Mouse (Mus musculus): Measurements from ENCODE around the gene BC016579. TPM values are rescaled to one million over a fixed set of nuclear protein-coding genes. Genes with fewer than 3 reads are reported as not detected.

Gene BC016579
- polyA plus RNA-seq, 1 experiment from 2014 or later: 5.5 TPM

- H3K4me2 ChIP-seq (replicated peaks; ENCODE audit: low read depth): no peak overlapping the region
- no peaks in the 10 kb centered on the region for H3K27me3 ChIP-seq (replicated peaks; ENCODE audit: control insufficient read depth, insufficient read depth, low read length)
- ATAC-seq: no peak
- no peaks in the 10 kb centered on the region for H3K36me3 ChIP-seq (ENCODE audit: control insufficient read depth, insufficient read depth)
- no peak overlapping the region for H3K27ac ChIP-seq (ENCODE audit: low read depth, low read length)
- TF ChIP-seq CTCF (IDR thresholded peaks at IDR 0.05; ENCODE audit: low read depth): no peak
- WGBS: 63% methylated on average over 2 of the region's 2 CpGs
- H3K4me3 ChIP-seq (ENCODE audit: low read depth, low read length): no peak overlapping the region
- no peaks in the 10 kb centered on the region for H3K9me3 ChIP-seq (ENCODE audit: control insufficient read depth)
- peaks cover 2% of the 10 kb centered on the region; the same call in 1 of the 2 replicates for H3K4me1 ChIP-seq (replicated peaks; ENCODE audit: control insufficient read depth, insufficient read depth, low read length)
- H3K9ac ChIP-seq (ENCODE audit: low read depth, low read length): no peak overlapping the region
These were observed 12.3 kb upstream of the BC016579 start for GRCm38 (mm10) chr16:45666136-45666535.

- Histone ChIP-seq H3K27ac (ENCODE audit: low read depth, low read length) (no peak overlapping the region), H3K4me2 (replicated peaks; ENCODE audit: low read depth) (no peak overlapping the region), H3K27me3 (replicated peaks; ENCODE audit: control insufficient read depth, insufficient read depth, low read length) (no peaks in the 10 kb centered on the region), H3K36me3 (ENCODE audit: control insufficient read depth, insufficient read depth) (no peaks in the 10 kb centered on the region), H3K9me3 (ENCODE audit: control insufficient read depth) (no peaks in the 10 kb centered on the region), H3K4me3 (ENCODE audit: low read depth, low read length) (no peak overlapping the region), H3K4me1 (replicated peaks; ENCODE audit: control insufficient read depth, insufficient read depth, low read length) (no peaks in the 10 kb centered on the region), H3K9ac (ENCODE audit: low read depth, low read length) (no peak overlapping the region)
- TF ChIP-seq CTCF (IDR thresholded peaks at IDR 0.05; ENCODE audit: low read depth): no peak
- ATAC-seq: no peak
These were observed 8.5 kb upstream of the BC016579 start for GRCm38 (mm10) chr16:45662381-45662780.

- H3K9me3 ChIP-seq (ENCODE audit: control insufficient read depth): no peaks in the 10 kb centered on the region
- whole genome bisulfite sequencing: 87% methylated on average over 4 of the region's 4 CpGs
- H3K4me1 ChIP-seq (replicated peaks; ENCODE audit: control insufficient read depth, insufficient read depth, low read length): no peaks in the 10 kb centered on the region
- H3K36me3 ChIP-seq (ENCODE audit: control insufficient read depth, insufficient read depth): no peaks in the 10 kb centered on the region
- H3K4me2 ChIP-seq (replicated peaks; ENCODE audit: low read depth): no peak overlapping the region
- no peak overlapping the region for H3K9ac ChIP-seq (ENCODE audit: low read depth, low read length)
- H3K27me3 ChIP-seq (replicated peaks; ENCODE audit: control insufficient read depth, insufficient read depth, low read length): no peaks in the 10 kb centered on the region
- H3K4me3 ChIP-seq (ENCODE audit: low read depth, low read length): no peak overlapping the region
- TF ChIP-seq CTCF (IDR thresholded peaks at IDR 0.05; ENCODE audit: low read depth): no peak
- ATAC-seq: no peak
- H3K27ac ChIP-seq (ENCODE audit: low read depth, low read length): no peak overlapping the region
These were observed 5.7 kb upstream of the BC016579 start for GRCm38 (mm10) chr16:45659596-45659995.

- no peak overlapping the region for H3K4me3 ChIP-seq (ENCODE audit: low read depth, low read length)
- no peaks in the 10 kb centered on the region for H3K4me1 ChIP-seq (replicated peaks; ENCODE audit: control insufficient read depth, insufficient read depth, low read length)
- H3K9ac ChIP-seq (ENCODE audit: low read depth, low read length): no peak overlapping the region
- H3K27me3 ChIP-seq (replicated peaks; ENCODE audit: control insufficient read depth, insufficient read depth, low read length): no peaks in the 10 kb centered on the region
- ATAC-seq: peak; percentile 64
- WGBS: 37% methylated on average over 1 of the region's 1 CpGs
- H3K27ac ChIP-seq (ENCODE audit: low read depth, low read length): no peak overlapping the region; the same call in 1 of the 2 replicates
- no peak for TF ChIP-seq CTCF (IDR thresholded peaks at IDR 0.05; ENCODE audit: low read depth)
- H3K4me2 ChIP-seq (replicated peaks; ENCODE audit: low read depth): no peak overlapping the region
- no peaks in the 10 kb centered on the region for H3K36me3 ChIP-seq (ENCODE audit: control insufficient read depth, insufficient read depth)
- no peaks in the 10 kb centered on the region for H3K9me3 ChIP-seq (ENCODE audit: control insufficient read depth)
These were observed 4.4 kb upstream of the BC016579 start for GRCm38 (mm10) chr16:45658248-45658647.

GRCm38 (mm10) chr16:45657574-45658159 lies 3.8 kb upstream of the BC016579 start:
- no peaks in the 10 kb centered on the region for H3K9me3 ChIP-seq (ENCODE audit: control insufficient read depth)
- no peak overlapping the region for H3K27ac ChIP-seq (ENCODE audit: low read depth, low read length)
- no peaks in the 10 kb centered on the region for H3K4me1 ChIP-seq (replicated peaks; ENCODE audit: control insufficient read depth, insufficient read depth, low read length)
- no peak overlapping the region for H3K4me3 ChIP-seq (ENCODE audit: low read depth, low read length)
- no peaks in the 10 kb centered on the region for H3K27me3 ChIP-seq (replicated peaks; ENCODE audit: control insufficient read depth, insufficient read depth, low read length)
- WGBS: 63% methylated on average over 12 of the region's 12 CpGs
- H3K4me2 ChIP-seq (replicated peaks; ENCODE audit: low read depth): no peak overlapping the region
- ATAC-seq: no peak
- H3K9ac ChIP-seq (ENCODE audit: low read depth, low read length): no peak overlapping the region
- no peaks in the 10 kb centered on the region for H3K36me3 ChIP-seq (ENCODE audit: control insufficient read depth, insufficient read depth)
- TF ChIP-seq CTCF (IDR thresholded peaks at IDR 0.05; ENCODE audit: low read depth): no peak

- no peak for ATAC-seq
- peak overlapping the region; percentile 60 for H3K4me3 ChIP-seq (ENCODE audit: low read depth, low read length)
- no peaks in the 10 kb centered on the region for H3K27me3 ChIP-seq (replicated peaks; ENCODE audit: control insufficient read depth, insufficient read depth, low read length)
- H3K27ac ChIP-seq (ENCODE audit: low read depth, low read length): peak overlapping the region; percentile 93
- TF ChIP-seq CTCF (IDR thresholded peaks at IDR 0.05; ENCODE audit: low read depth): no peak
- peaks cover 4% of the 10 kb centered on the region; the same call in 1 of the 2 replicates for H3K4me1 ChIP-seq (replicated peaks; ENCODE audit: control insufficient read depth, insufficient read depth, low read length)
- WGBS: 50% methylated on average over 9 of the region's 9 CpGs
- no peaks in the 10 kb centered on the region for H3K36me3 ChIP-seq (ENCODE audit: control insufficient read depth, insufficient read depth)
- peak overlapping the region; percentile 70 for H3K4me2 ChIP-seq (replicated peaks; ENCODE audit: low read depth)
- H3K9ac ChIP-seq (ENCODE audit: low read depth, low read length): 0 out of 2 replicates have a peak overlapping the region, but pooled peaks have one; percentile 70
- no peaks in the 10 kb centered on the region for H3K9me3 ChIP-seq (ENCODE audit: control insufficient read depth)
These were observed 597 bp upstream of the BC016579 start for GRCm38 (mm10) chr16:45654465-45654864.

Data from intestine, postnatal 0 days (tissue).